Mouse (Mus musculus): ENCODE results near the gene Mamdc2.

DNA sequence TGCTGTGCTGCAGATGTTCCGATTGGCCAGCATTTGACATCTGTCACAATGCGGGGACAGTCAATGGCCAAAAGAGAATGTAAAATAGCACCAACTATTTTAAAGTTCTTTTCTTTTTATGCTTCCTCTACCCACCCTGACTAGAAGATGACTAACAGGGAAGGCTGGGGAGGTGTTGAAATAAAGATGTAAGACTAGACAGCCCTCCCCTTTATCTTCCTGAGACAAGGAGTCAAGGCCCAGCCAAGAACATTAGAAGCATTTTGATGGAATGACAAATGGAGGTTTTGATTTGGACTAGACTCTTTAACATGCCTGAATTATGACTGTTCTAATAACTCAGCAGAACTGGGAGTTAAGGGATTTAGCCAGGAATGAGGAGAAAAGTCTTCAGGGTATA, 118.9 kb downstream of the Mamdc2 start:
- TF ChIP-seq CTCF (IDR thresholded peaks at IDR 0.05) (no peak), EP300 (IDR thresholded peaks at IDR 0.05) (no peak)
